Mouse (Mus musculus): ENCODE results near the gene Maf.

- TF ChIP-seq GATA1 (IDR thresholded peaks at IDR 0.05; ENCODE audit: low read length) (no peak), TAL1 (IDR thresholded peaks at IDR 0.05; ENCODE audit: low read length) (no peak)
These were observed 47.1 kb upstream of the Maf start for GRCm38 (mm10) chr8:115754694-115755093.

Measured in erythroblast, embryonic 14.5 days (primary cell).